Mouse (Mus musculus) midbrain, embryonic 16.5 days (tissue): ENCODE measurements around the gene 1700029F12Rik. TPM values are rescaled to one million over a fixed set of nuclear protein-coding genes. Genes with fewer than 3 reads are reported as not detected.

Source experiments
- ATAC-seq: fragments of 200-750 bp; cut with Nextera tagmentation; 2 replicates; pipeline ENCODE4 v1.8.0; 2017; ENCODE audit warnings: moderate TSS enrichment
- H3K27ac ChIP-seq: fragments of 300-500 bp; sonication (generic); 2 replicates; pipeline ENCODE4 v1.5.1; 2014; ENCODE audit warnings: mild to moderate bottlenecking, low read length, mixed read lengths
- H3K27me3 ChIP-seq: fragments of 300-500 bp; sonication (generic); 2 replicates; pipeline ENCODE4 v1.6.1; 2014; ENCODE audit warnings: low read depth, low read length, mixed read lengths; ENCODE audit not compliant: control insufficient read depth, insufficient read depth
- H3K36me3 ChIP-seq: fragments of 300-500 bp; sonication (generic); 2 replicates; pipeline ENCODE4 v1.6.1; 2014; ENCODE audit warnings: mild to moderate bottlenecking, low read length, moderate library complexity, mixed read lengths; ENCODE audit not compliant: control insufficient read depth, insufficient read depth
- H3K4me1 ChIP-seq: fragments of 300-500 bp; sonication (generic); 2 replicates; pipeline ENCODE4 v1.6.1; 2014; ENCODE audit warnings: mild to moderate bottlenecking, low read length, mixed read lengths; ENCODE audit not compliant: control insufficient read depth, insufficient read depth
- H3K4me2 ChIP-seq: fragments of 300-500 bp; sonication (generic); 2 replicates; pipeline ENCODE4 v1.6.1; 2014; ENCODE audit warnings: mild to moderate bottlenecking, low read length, mixed read lengths
- H3K4me3 ChIP-seq: fragments of 300-500 bp; sonication (generic); 2 replicates; pipeline ENCODE4 v1.5.1; 2014; ENCODE audit warnings: low read depth, mild to moderate bottlenecking, low read length, moderate library complexity, mixed read lengths
- H3K9ac ChIP-seq: fragments of 300-500 bp; sonication (generic); 2 replicates; pipeline ENCODE4 v1.6.1; 2014; ENCODE audit warnings: low read depth, low read length, mixed read lengths
- H3K9me3 ChIP-seq: fragments of 300-500 bp; sonication (generic); replicated peaks from 2 replicates; pipeline ENCODE4 v1.6.1; 2014; ENCODE audit warnings: mild to moderate bottlenecking, low read length, mixed read lengths; ENCODE audit not compliant: control insufficient read depth, poor library complexity, severe bottlenecking
- WGBS: fragments of 180-500 bp; shearing (Covaris S2); extraction: QIAGEN DNeasy Blood & Tissue Kit; methylation state at CpG from one replicate; pipeline ENCODE4 v1.1.7; 2014; 5-methylcytosine and 5-hydroxymethylcytosine counted together
- polyA plus RNA-seq: library from polyadenylated mRNA; unstranded; fragments of >200 nt; fragmentation: Nextera tagmentation; extraction: Ambion mirVana; gene quantifications from 2 replicates; pipeline ENCODE4 v1.2.1, GENCODE M21; 2015

Gene 1700029F12Rik
- polyA plus RNA-seq, 1 experiment from 2014 or later = not detected

DNA sequence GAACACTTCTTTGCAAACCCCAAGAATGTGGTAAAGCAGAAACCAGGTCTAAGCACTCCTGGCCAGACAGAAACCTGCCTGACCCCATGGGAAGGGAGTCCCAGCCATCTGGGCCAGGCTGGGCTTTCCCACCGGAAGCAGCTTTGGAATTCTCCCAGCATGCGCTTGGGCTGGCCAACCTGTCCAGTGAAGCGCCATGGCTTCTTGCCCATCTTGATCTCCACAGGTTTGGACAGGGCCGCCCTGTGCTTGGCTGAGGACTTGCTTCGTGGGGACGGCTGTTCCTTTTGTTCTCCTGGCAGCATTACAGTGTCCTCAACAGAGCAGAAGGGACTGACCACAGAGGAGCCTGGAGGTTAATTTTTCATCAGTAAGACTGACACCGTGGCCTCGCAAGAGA, 19.7 kb upstream of the 1700029F12Rik start:
- no peaks in the 10 kb centered on the region for H3K36me3 ChIP-seq
- H3K4me2 ChIP-seq = no peak overlapping the region
- no peaks in the 10 kb centered on the region for H3K27me3 ChIP-seq
- 75% methylated on average over 8 of the region's 8 CpGs for WGBS
- no peak overlapping the region for H3K27ac ChIP-seq
- no peak overlapping the region for H3K4me3 ChIP-seq
- H3K9me3 ChIP-seq = no peaks in the 10 kb centered on the region
- H3K9ac ChIP-seq = no peak overlapping the region
- ATAC-seq = no peak
- H3K4me1 ChIP-seq = no peaks in the 10 kb centered on the region

GRCm38 (mm10) chr13:97052667-97053066, 18.5 kb upstream of the 1700029F12Rik start:
- H3K4me1 ChIP-seq = no peaks in the 10 kb centered on the region
- H3K9me3 ChIP-seq = no peaks in the 10 kb centered on the region
- ATAC-seq = peak; percentile 71
- no peak overlapping the region for H3K4me3 ChIP-seq
- WGBS = 11% methylated on average over 11 of the region's 11 CpGs
- no peak overlapping the region for H3K27ac ChIP-seq
- no peak overlapping the region for H3K4me2 ChIP-seq
- H3K27me3 ChIP-seq = no peaks in the 10 kb centered on the region
- H3K36me3 ChIP-seq = no peaks in the 10 kb centered on the region
- H3K9ac ChIP-seq = no peak overlapping the region

DNA sequence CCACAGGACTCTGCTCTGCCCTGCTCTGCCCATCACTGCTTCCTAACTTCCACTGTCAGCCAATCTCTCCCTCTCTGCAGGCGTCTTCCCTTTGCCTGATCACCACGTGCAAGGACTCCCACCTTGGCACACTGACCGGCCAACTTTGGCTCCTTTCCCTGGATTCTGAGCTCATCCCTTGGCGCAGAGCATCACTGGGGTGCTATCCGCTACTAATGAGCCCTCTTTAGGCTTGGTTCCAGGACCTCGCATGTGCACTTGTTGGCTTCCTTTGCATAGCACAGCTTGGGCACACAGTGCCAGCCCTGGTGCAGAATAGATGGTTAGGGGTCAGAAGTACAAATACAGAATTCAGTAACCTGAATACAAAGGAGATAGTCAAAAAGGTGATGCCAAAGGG, 17.0 kb upstream of the 1700029F12Rik start:
- Histone ChIP-seq H3K36me3 (no peaks in the 10 kb centered on the region), H3K27ac (no peak overlapping the region), H3K9me3 (no peaks in the 10 kb centered on the region), H3K4me3 (no peak overlapping the region), H3K4me2 (no peak overlapping the region), H3K9ac (no peak overlapping the region), H3K4me1 (no peaks in the 10 kb centered on the region), H3K27me3 (no peaks in the 10 kb centered on the region)
- 75% methylated on average over 6 of the region's 6 CpGs for WGBS
- no peak for ATAC-seq

GRCm38 (mm10) chr13:97030075-97030474, 4.1 kb downstream of the 1700029F12Rik start:
- Histone ChIP-seq H3K4me3 (no peak overlapping the region), H3K9me3 (no peaks in the 10 kb centered on the region), H3K4me1 (no peaks in the 10 kb centered on the region), H3K27ac (no peak overlapping the region), H3K36me3 (no peaks in the 10 kb centered on the region), H3K27me3 (no peaks in the 10 kb centered on the region), H3K4me2 (no peak overlapping the region), H3K9ac (no peak overlapping the region)
- 89% methylated on average over 13 of the region's 13 CpGs for WGBS
- no peak for ATAC-seq

DNA sequence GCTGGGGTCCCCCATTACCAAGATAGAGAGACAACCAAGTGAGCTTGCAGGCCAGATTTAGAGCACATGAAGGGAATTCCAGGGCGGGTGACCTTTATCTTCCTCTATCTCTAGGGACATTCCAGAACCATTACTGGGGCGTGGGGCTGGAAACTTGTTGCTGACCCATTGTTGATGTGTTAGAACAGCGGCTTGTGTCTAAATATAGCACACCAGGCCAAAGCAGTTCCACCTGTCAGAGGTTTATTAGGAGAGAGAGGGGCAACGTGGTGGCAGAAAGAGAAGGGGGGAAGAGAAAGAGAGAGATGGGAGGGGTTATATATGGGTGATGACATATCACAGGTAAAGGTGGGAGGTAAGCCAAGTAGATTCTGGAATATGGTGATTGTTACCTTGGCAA, 12.3 kb downstream of the 1700029F12Rik start:
- 70% methylated on average over 4 of the region's 4 CpGs for WGBS
- Histone ChIP-seq H3K27me3 (no peaks in the 10 kb centered on the region), H3K4me1 (no peaks in the 10 kb centered on the region), H3K9me3 (no peaks in the 10 kb centered on the region), H3K4me2 (no peak overlapping the region), H3K9ac (no peak overlapping the region), H3K27ac (no peak overlapping the region), H3K36me3 (no peaks in the 10 kb centered on the region), H3K4me3 (no peak overlapping the region)
- no peak for ATAC-seq

DNA sequence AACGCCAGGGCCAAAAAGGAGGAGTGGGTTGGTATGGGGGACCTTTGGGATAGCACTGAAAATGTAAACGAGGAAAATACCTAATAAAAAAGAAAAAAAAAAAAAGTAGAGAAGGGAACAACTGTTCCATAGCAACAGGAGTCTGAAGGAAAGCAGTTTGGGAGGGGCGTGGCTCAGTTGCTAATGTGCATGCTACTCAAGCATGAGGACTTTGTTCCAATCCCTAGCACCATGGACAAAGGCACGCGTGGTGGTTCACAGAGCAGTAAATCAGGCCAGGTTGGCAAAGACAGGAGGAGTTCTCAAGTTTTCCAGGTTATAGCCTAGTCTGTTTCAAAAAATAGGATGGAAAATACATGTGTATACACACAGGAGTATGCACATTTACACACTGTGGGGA, 14.0 kb downstream of the 1700029F12Rik start:
- Histone ChIP-seq H3K9me3 (no peaks in the 10 kb centered on the region), H3K9ac (no peak overlapping the region), H3K4me3 (no peak overlapping the region), H3K27me3 (no peaks in the 10 kb centered on the region), H3K36me3 (no peaks in the 10 kb centered on the region), H3K4me1 (no peaks in the 10 kb centered on the region), H3K4me2 (no peak overlapping the region), H3K27ac (no peak overlapping the region)
- ATAC-seq = no peak
- WGBS = 71% methylated on average over 5 of the region's 5 CpGs

- Histone ChIP-seq H3K9me3 (no peaks in the 10 kb centered on the region), H3K4me3 (no peak overlapping the region)
- 88% methylated on average over 3 of the region's 3 CpGs for WGBS
Measured at GRCm38 (mm10) chr13:97017711-97018110, 16.5 kb downstream of the 1700029F12Rik start.

DNA sequence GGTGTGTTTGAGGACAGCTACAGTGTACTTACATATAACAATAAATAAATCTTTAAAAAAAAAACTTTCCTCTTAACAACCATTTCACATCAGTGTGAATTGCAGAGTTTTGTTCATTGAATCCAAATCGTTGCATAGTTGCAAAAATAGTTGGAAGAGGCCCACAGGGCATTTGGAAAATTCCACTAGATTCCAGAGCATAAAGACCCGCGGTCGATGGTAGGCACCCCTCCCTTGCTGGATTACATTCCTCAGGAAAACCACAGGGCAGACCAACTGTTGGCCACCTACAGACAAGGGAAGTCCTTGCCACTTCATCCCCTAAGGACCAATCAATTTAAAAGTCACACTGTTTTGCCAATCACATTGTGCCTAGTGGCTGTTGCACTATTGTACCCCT, 19.8 kb downstream of the 1700029F12Rik start:
- ATAC-seq = no peak
- Histone ChIP-seq H3K9me3 (no peaks in the 10 kb centered on the region), H3K27ac (no peak overlapping the region), H3K4me1 (no peaks in the 10 kb centered on the region), H3K36me3 (no peaks in the 10 kb centered on the region), H3K4me2 (no peak overlapping the region), H3K27me3 (no peaks in the 10 kb centered on the region), H3K4me3 (no peak overlapping the region), H3K9ac (no peak overlapping the region)
- WGBS = 87% methylated on average over 4 of the region's 4 CpGs

More at GRCm38 (mm10) chr13:97017711-97018110, 16.5 kb downstream of the 1700029F12Rik start:
- H3K36me3 ChIP-seq = no peaks in the 10 kb centered on the region
- no peak for ATAC-seq
- no peaks in the 10 kb centered on the region for H3K4me1 ChIP-seq
- no peaks in the 10 kb centered on the region for H3K27me3 ChIP-seq
- no peak overlapping the region for H3K9ac ChIP-seq
- H3K27ac ChIP-seq = no peak overlapping the region
- no peak overlapping the region for H3K4me2 ChIP-seq

GRCm38 (mm10) chr13:97008266-97009153, 25.7 kb downstream of the 1700029F12Rik start:
- Histone ChIP-seq H3K9me3 (no peaks in the 10 kb centered on the region), H3K9ac (peak overlapping the region; percentile 75), H3K36me3 (no peaks in the 10 kb centered on the region), H3K4me3 (peak overlapping the region; percentile 43), H3K4me1 (peaks cover 2% of the 10 kb centered on the region; the same call in 1 of the 2 replicates), H3K27ac (peak overlapping the region; percentile 85), H3K4me2 (peak overlapping the region; percentile 82), H3K27me3 (no peaks in the 10 kb centered on the region)
- 2% methylated on average over 19 of the region's 19 CpGs for WGBS
- peak; percentile 91 for ATAC-seq
